Comparison of ENCODE assay signal across 8 mouse cellular contexts in the genomic region with DNA sequence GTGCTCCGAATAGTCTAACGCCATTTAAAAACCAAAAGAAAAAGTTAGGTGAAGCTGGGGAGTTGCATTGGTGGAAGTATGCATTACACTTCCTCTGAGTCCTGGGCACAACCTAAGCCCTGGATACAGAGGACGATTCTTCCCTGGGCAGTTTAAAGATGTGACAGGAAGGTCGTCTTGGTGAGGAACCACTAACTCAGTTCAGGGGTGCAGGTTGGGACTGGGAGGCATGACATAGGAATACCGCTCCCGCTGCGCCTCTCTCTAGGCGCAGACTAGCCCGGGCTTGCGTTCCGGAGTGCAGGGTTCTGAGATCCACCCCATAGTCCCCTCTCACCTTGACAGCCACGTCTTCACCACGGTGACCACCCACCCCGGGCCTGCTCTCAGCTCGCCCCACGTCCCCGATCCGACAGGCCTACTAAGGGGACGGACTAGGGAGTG. TPM values are rescaled to one million over a fixed set of nuclear protein-coding genes. Genes with fewer than 3 reads are reported as not detected.
DNase-seq lines count a peak whose midpoint lies in the region; ATAC-seq and TF ChIP-seq lines count a peak whose summit lies in the region.

No protein-coding gene starts in this region.

- TF ChIP-seq POLR2A in bone marrow macrophage, adult 2 months (IDR thresholded peaks at IDR 0.05; ENCODE audit: borderline replicate concordance, low read depth, low read length): no peak

- peak; percentile 30 for DNase-seq in lung, embryonic 14.5 days
- DNase-seq in lung, postnatal 36 days: no peak
- no peak for DNase-seq in right cerebral cortex, postnatal 10 days (ENCODE audit: low spot score in 2 of 2)
- no peak for DNase-seq in spleen, postnatal 4 days (ENCODE audit: low spot score in 2 of 2)
- DNase-seq in frontal cortex, postnatal 25 days (ENCODE audit: low spot score in 2 of 2): no peak

- no peak for TF ChIP-seq CTCF in lung, embryonic 14.5 days (IDR thresholded peaks at IDR 0.05; ENCODE audit: low read depth)
- TF ChIP-seq CTCF in bone marrow macrophage, adult 2 months (IDR thresholded peaks at IDR 0.05; ENCODE audit: low read depth, low read length): no peak

- H3K9ac ChIP-seq in lung, embryonic 14.5 days: peak overlapping the region; percentile 82
- H3K9ac ChIP-seq in hindbrain, embryonic 12.5 days: peak overlapping the region; percentile 82

- ATAC-seq in lung, embryonic 14.5 days (ENCODE audit: insufficient read depth): no peak; the same call in 1 of the 2 replicates
- ATAC-seq in hindbrain, embryonic 12.5 days (ENCODE audit: low FRiP score): no peak
- peak; percentile 63 for ATAC-seq in megakaryocyte-erythroid progenitor cell, adult 5-6 weeks (replicated peaks; ENCODE audit: low FRiP score, low TSS enrichment, poor library complexity, severe bottlenecking)

- H3K27me3 ChIP-seq in lung, embryonic 14.5 days (ENCODE audit: insufficient read depth, low read length): no peaks in the 10 kb centered on the region
- H3K27me3 ChIP-seq in hindbrain, embryonic 12.5 days: no peaks in the 10 kb centered on the region

- peak overlapping the region; percentile 64 for H3K4me2 ChIP-seq in lung, embryonic 14.5 days
- peak overlapping the region; percentile 63 for H3K4me2 ChIP-seq in hindbrain, embryonic 12.5 days (replicated peaks)

- peaks cover 10% of the 10 kb centered on the region for H3K36me3 ChIP-seq in lung, embryonic 14.5 days (ENCODE audit: insufficient read depth)
- 0 out of 2 replicates have a peak, but pooled peaks cover 3% of the 10 kb centered on the region for H3K36me3 ChIP-seq in hindbrain, embryonic 12.5 days

- H3K4me1 ChIP-seq in lung, embryonic 14.5 days (ENCODE audit: insufficient read depth): no peaks in the 10 kb centered on the region
- H3K4me1 ChIP-seq in bone marrow macrophage, adult 2 months (ENCODE audit: control insufficient read depth, insufficient read depth, low read length): peaks cover 7% of the 10 kb centered on the region
- H3K4me1 ChIP-seq in hindbrain, embryonic 12.5 days: peaks cover 7% of the 10 kb centered on the region; the same call in 1 of the 2 replicates

- peak overlapping the region; percentile 75 for H3K4me3 ChIP-seq in lung, embryonic 14.5 days (ENCODE audit: low read depth, low read length)
- peak overlapping the region; percentile 78 for H3K4me3 ChIP-seq in bone marrow macrophage, adult 2 months (ENCODE audit: insufficient read depth, low read length)
- H3K4me3 ChIP-seq in hindbrain, embryonic 12.5 days: peak overlapping the region; percentile 75

- H3K9me3 ChIP-seq in lung, embryonic 14.5 days (ENCODE audit: low read depth, low read length): no peaks in the 10 kb centered on the region
- H3K9me3 ChIP-seq in hindbrain, embryonic 12.5 days (replicated peaks): no peaks in the 10 kb centered on the region

- WGBS in lung, embryonic 14.5 days: 2% methylated on average over 19 of the region's 19 CpGs
- 2% methylated on average over 19 of the region's 19 CpGs for WGBS in hindbrain, embryonic 12.5 days

- H3K27ac ChIP-seq in lung, embryonic 14.5 days (ENCODE audit: low read depth): peak overlapping the region; percentile 6; the same call in 1 of the 2 replicates
- H3K27ac ChIP-seq in bone marrow macrophage, adult 2 months (ENCODE audit: insufficient read depth, low read depth, low read length): peak overlapping the region; percentile 50
- peak overlapping the region; percentile 58; the same call in 1 of the 2 replicates for H3K27ac ChIP-seq in hindbrain, embryonic 12.5 days

RNA-seq across cellular contexts. Expression of gene Ccng1, which starts 0.4 kb away (rescaled TPM):
- polyA plus RNA-seq in lung, embryonic 14.5 days (2014; fragmentation: Nextera tagmentation; extraction: Ambion mirVana): 35.8 and 42.0 TPM in 2 replicates
- polyA plus RNA-seq in bone marrow macrophage, adult 2 months (2012; ENCODE audit: insufficient read depth, insufficient read length, missing spikeins): 79.6 and 88.6 TPM in 2 replicates
- polyA plus RNA-seq in hindbrain, embryonic 12.5 days (2016; fragmentation: Nextera tagmentation; extraction: Ambion mirVana): 42.9 and 43.1 TPM in 2 replicates
- total RNA-seq in megakaryocyte-erythroid progenitor cell, adult 5-6 weeks (2014; fragmentation: Nextera tagmentation): 73.6 and 76.9 TPM in 2 replicates
- total RNA-seq in megakaryocyte-erythroid progenitor cell, adult 5-6 weeks (2017): 108 and 119 TPM in 2 replicates

RNA-seq across cellular contexts. Expression of gene Nudcd2, which starts 21.2 kb away (rescaled TPM):
- polyA plus RNA-seq in lung, embryonic 14.5 days (2014; fragmentation: Nextera tagmentation; extraction: Ambion mirVana): 167 and 172 TPM in 2 replicates
- 26.5 and 28.3 TPM in 2 replicates for polyA plus RNA-seq in bone marrow macrophage, adult 2 months (2012; ENCODE audit: insufficient read depth, insufficient read length, missing spikeins)
- 126 and 128 TPM in 2 replicates for polyA plus RNA-seq in hindbrain, embryonic 12.5 days (2016; fragmentation: Nextera tagmentation; extraction: Ambion mirVana)
- total RNA-seq in megakaryocyte-erythroid progenitor cell, adult 5-6 weeks (2014; fragmentation: Nextera tagmentation): 84.4 and 118 TPM in 2 replicates
- total RNA-seq in megakaryocyte-erythroid progenitor cell, adult 5-6 weeks (2017): 142 and 236 TPM in 2 replicates

RNA-seq across cellular contexts. Expression of gene Hmmr, which starts 21.5 kb away (rescaled TPM):
- 62.9 and 63.7 TPM in 2 replicates for polyA plus RNA-seq in lung, embryonic 14.5 days (2014; fragmentation: Nextera tagmentation; extraction: Ambion mirVana)
- 18.8 and 19.7 TPM in 2 replicates for polyA plus RNA-seq in bone marrow macrophage, adult 2 months (2012; ENCODE audit: insufficient read depth, insufficient read length, missing spikeins)
- polyA plus RNA-seq in hindbrain, embryonic 12.5 days (2016; fragmentation: Nextera tagmentation; extraction: Ambion mirVana): 34.3 and 36.9 TPM in 2 replicates
- 55.4 and 61.8 TPM in 2 replicates for total RNA-seq in megakaryocyte-erythroid progenitor cell, adult 5-6 weeks (2014; fragmentation: Nextera tagmentation)
- total RNA-seq in megakaryocyte-erythroid progenitor cell, adult 5-6 weeks (2017): 80.0 and 86.5 TPM in 2 replicates

RNA-seq across cellular contexts. Expression of gene Mat2b, which starts 59.7 kb away (rescaled TPM):
- polyA plus RNA-seq in lung, embryonic 14.5 days (2014; fragmentation: Nextera tagmentation; extraction: Ambion mirVana): 85.1 and 93.4 TPM in 2 replicates
- 70.7 and 71.6 TPM in 2 replicates for polyA plus RNA-seq in bone marrow macrophage, adult 2 months (2012; ENCODE audit: insufficient read depth, insufficient read length, missing spikeins)
- 77.3 and 79.3 TPM in 2 replicates for polyA plus RNA-seq in hindbrain, embryonic 12.5 days (2016; fragmentation: Nextera tagmentation; extraction: Ambion mirVana)
- 100.0 and 105 TPM in 2 replicates for total RNA-seq in megakaryocyte-erythroid progenitor cell, adult 5-6 weeks (2014; fragmentation: Nextera tagmentation)
- total RNA-seq in megakaryocyte-erythroid progenitor cell, adult 5-6 weeks (2017): 124 and 133 TPM in 2 replicates

Comparison
In these comparisons a context has a peak if more than half of its experiments do, and no peak if none do; other contexts are left out.
1. H3K27ac ChIP-seq: peak in every context shown above with its lines; median percentile 58 in hindbrain, embryonic 12.5 days; 50 in bone marrow macrophage, adult 2 months; 6 in lung, embryonic 14.5 days.